Comparison of ENCODE assay signal across 14 mouse cellular contexts in the genomic region with DNA sequence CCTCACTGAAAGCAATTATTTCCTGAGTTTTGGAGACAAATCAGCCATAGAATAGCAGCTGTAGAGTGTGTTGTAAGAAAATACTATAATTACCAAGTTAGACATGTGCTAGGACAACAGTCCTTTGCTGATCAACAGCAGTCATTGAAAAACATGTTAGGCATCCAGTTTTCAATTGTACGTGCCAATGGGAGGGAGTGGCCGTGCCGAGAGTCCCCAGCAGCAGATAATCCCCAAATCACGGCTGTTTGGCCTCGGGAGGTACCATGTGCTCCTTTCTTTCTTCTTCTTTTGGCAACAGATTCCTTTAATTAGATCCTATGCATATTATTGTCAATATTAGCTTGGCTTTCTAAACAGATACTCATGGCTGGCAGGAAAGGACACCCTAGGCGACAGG.
"Had no signal": no experiment of that assay in that cellular context is flagged by ENCODE, and none has a peak within 500 bp of the region (broad histone marks: within the 10 kb centered on the region; RNA-seq: fewer than 3 reads in every experiment).

No protein-coding gene starts in this region.

- ATAC-seq: lung, postnatal 0 days had no signal

- H3K27ac ChIP-seq: layer of hippocampus, adult 2 months; limb, embryonic 10.5 days; liver, embryonic 15.5 days; neural tube, embryonic 12.5 days; stomach, embryonic 15.5 days had no signal

- H3K9ac ChIP-seq: liver, embryonic 15.5 days; neural tube, embryonic 12.5 days; stomach, embryonic 15.5 days had no signal

- H3K4me2 ChIP-seq: liver, embryonic 11.5 days; liver, embryonic 15.5 days; neural tube, embryonic 12.5 days; stomach, embryonic 15.5 days had no signal

- H3K9me3 ChIP-seq: limb, embryonic 10.5 days; liver, embryonic 15.5 days; neural tube, embryonic 12.5 days; stomach, embryonic 15.5 days had no signal

- H3K27me3 ChIP-seq: liver, embryonic 15.5 days; neural tube, embryonic 12.5 days; stomach, embryonic 15.5 days had no signal

- H3K4me3 ChIP-seq: layer of hippocampus, adult 2 months; limb, embryonic 10.5 days; liver, embryonic 15.5 days; neural tube, embryonic 12.5 days; stomach, embryonic 15.5 days had no signal

- H3K36me3 ChIP-seq: limb, embryonic 10.5 days; liver, embryonic 15.5 days; neural tube, embryonic 12.5 days; stomach, embryonic 15.5 days had no signal

- DNase-seq: kidney, adult 18-20 months; kidney, postnatal 10 days; kidney, postnatal 4 days; lung, adult 2 months; lung, postnatal 36 days; right cerebral cortex, postnatal 14 days; thymus, postnatal 36 days had no signal

- H3K4me1 ChIP-seq: liver, embryonic 15.5 days; neural tube, embryonic 12.5 days had no signal
